Mouse (Mus musculus) heart, postnatal 25 days (tissue): ENCODE results near the gene Gm11444. TPM values are rescaled to one million over a fixed set of nuclear protein-coding genes. Genes with fewer than 3 reads are reported as not detected.

Experiments
- total RNA-seq, 2 experiments: library from RNA; stranded (reverse); gene quantifications; 2 replicates each; pipeline ENCODE4 v1.2.3; 2021

Gm11444 gene
- total RNA-seq, 2 experiments from 2014 or later: not detected

Other genes with a start within 250 kb of the Gm11444 start
- 1 to 10 TPM; 6.2 to 7.1 TPM for gene Tbx2, start 17.8 kb downstream of the Gm11444 start, total RNA-seq
- gene Tbx4, start 36.1 kb upstream of the Gm11444 start, total RNA-seq: under 1 TPM in 1 of 2 experiments, not detected in 1; 0.08 TPM